Mouse (Mus musculus) liver, postnatal 0 days (tissue): Measurements from ENCODE around the gene Eif3g. TPM values are rescaled to one million over a fixed set of nuclear protein-coding genes. Genes with fewer than 3 reads are reported as not detected.

ENCODE experiments used
- ATAC-seq: fragments of 200-750 bp; cut with Nextera tagmentation; 2 replicates; pipeline ENCODE4 v1.8.0; 2017; ENCODE audit warnings: mild to moderate bottlenecking, moderate library complexity
- DNase-seq: peaks from one replicate; pipeline ENCODE4 v3.0.0-alpha.2; 2016
- H3K27ac ChIP-seq: fragments of 300-500 bp; sonication (generic); 2 replicates; pipeline ENCODE4 v1.5.1; 2014; ENCODE audit warnings: antibody characterized with exemption, moderate library complexity, mild to moderate bottlenecking, low read depth
- H3K27me3 ChIP-seq: fragments of 300-500 bp; sonication (generic); 2 replicates; pipeline ENCODE4 v1.6.1; 2014; ENCODE audit warnings: low read length, control low read depth, mixed read lengths; ENCODE audit not compliant: insufficient read depth
- H3K36me3 ChIP-seq: fragments of 300-500 bp; sonication (generic); replicated peaks from 2 replicates; pipeline ENCODE4 v1.6.1; 2014; ENCODE audit warnings: mild to moderate bottlenecking, control low read depth, low read length, moderate library complexity, mixed read lengths; ENCODE audit not compliant: insufficient read depth
- H3K4me1 ChIP-seq: fragments of 300-500 bp; sonication (generic); 2 replicates; pipeline ENCODE4 v1.6.1; 2014; ENCODE audit warnings: antibody characterized with exemption, mild to moderate bottlenecking, control low read depth; ENCODE audit not compliant: insufficient read depth
- H3K4me2 ChIP-seq: fragments of 300-500 bp; sonication (generic); 2 replicates; pipeline ENCODE4 v1.6.1; 2014; ENCODE audit warnings: low read depth, mild to moderate bottlenecking, low read length, moderate library complexity, mixed read lengths
- H3K4me3 ChIP-seq: fragments of 300-500 bp; sonication (generic); 2 replicates; pipeline ENCODE4 v1.5.1; 2014; ENCODE audit warnings: low read depth, low read length
- H3K9ac ChIP-seq: fragments of 300-500 bp; sonication (generic); replicated peaks from 2 replicates; pipeline ENCODE4 v1.6.1; 2014; ENCODE audit warnings: mild to moderate bottlenecking, moderate library complexity
- H3K9me3 ChIP-seq: fragments of 300-500 bp; sonication (generic); 2 replicates; pipeline ENCODE4 v1.6.1; 2016; ENCODE audit warnings: mild to moderate bottlenecking, control low read depth, low read length, mixed read lengths
- CTCF ChIP-seq: sonication (generic); IDR thresholded peaks from 2 replicates; pipeline ENCODE4 v1.5.1; 2016; ENCODE audit warnings: antibody characterized with exemption, low read depth
- EP300 ChIP-seq: IDR thresholded peaks from 2 replicates; pipeline ENCODE4 v1.6.1; 2016; ENCODE audit warnings: antibody characterized with exemption, low read depth, mild to moderate bottlenecking
- WGBS: fragments of 180-500 bp; shearing (Covaris S2); extraction: QIAGEN DNeasy Blood & Tissue Kit; methylation state at CpG from one replicate; pipeline ENCODE4 v1.1.7; 2014; ENCODE audit not compliant: insufficient replicate concordance; 5-methylcytosine and 5-hydroxymethylcytosine counted together
- polyA plus RNA-seq: library from polyadenylated mRNA; unstranded; fragments of >200 nt; fragmentation: Nextera tagmentation; extraction: Ambion mirVana; gene quantifications from 2 replicates; pipeline ENCODE4 v1.2.1, GENCODE M21; 2015

The Eif3g gene
- polyA plus RNA-seq, 1 experiment from 2014 or later: 128 TPM

DNA sequence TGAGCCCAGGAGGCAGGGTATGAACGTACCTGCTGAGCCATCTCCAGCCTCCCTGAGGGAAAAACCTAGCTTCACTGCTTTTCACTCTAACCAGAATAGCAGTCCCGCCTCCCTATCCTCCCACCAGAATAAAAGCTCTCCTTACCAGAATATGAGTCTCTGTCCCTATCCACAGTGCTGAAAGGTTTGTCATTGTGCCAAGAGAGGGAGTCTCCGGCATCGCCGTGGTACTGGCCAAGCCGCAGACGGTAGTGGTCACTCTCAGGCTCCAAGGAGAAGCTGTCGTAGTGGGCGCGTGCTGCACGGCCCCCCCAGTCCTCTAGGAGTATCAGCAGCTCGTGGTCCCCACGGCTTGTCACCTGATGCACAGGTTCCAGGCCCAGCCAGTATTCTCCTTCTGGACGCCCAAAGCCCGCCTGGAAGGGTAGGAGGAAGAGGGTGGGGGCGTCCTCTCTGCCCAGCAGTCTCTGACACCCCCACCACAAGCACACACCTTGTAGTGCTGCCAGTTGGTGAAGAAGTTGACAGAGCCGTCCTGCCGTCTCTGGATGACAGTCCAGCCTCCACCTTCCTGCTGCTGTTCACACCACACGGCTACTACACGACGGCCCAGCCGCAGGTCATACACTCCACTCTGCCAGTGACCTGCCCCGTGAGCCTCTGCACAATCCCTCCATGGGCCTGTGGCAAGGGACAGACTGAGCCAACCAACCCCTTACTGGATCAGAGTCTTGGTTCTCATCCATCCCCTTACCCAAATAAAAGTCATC, 23.2 kb downstream of the Eif3g start:
- Histone ChIP-seq H3K9me3 (no peaks in the 10 kb centered on the region), H3K27ac (no peak overlapping the region), H3K4me1 (0 out of 2 replicates have a peak, but pooled peaks cover 7% of the 10 kb centered on the region), H3K36me3 (peaks cover 13% of the 10 kb centered on the region), H3K9ac (no peak overlapping the region), H3K27me3 (no peaks in the 10 kb centered on the region), H3K4me3 (no peak overlapping the region), H3K4me2 (no peak overlapping the region)
- ATAC-seq (no peak), DNase-seq (no peak)
- TF ChIP-seq EP300: no peak
- TF ChIP-seq CTCF: no peak
- 76% methylated on average over 23 of the region's 23 CpGs for WGBS

- Histone ChIP-seq H3K4me2 (no peak overlapping the region), H3K9me3 (no peaks in the 10 kb centered on the region), H3K4me3 (no peak overlapping the region), H3K27ac (no peak overlapping the region), H3K27me3 (no peaks in the 10 kb centered on the region), H3K36me3 (peaks cover 16% of the 10 kb centered on the region), H3K4me1 (0 out of 2 replicates have a peak, but pooled peaks cover 7% of the 10 kb centered on the region), H3K9ac (no peak overlapping the region)
- DNase-seq: no peak
- no peak for ATAC-seq
- TF ChIP-seq CTCF (no peak), EP300 (no peak)
- 86% methylated on average over 12 of the region's 12 CpGs for WGBS
Observed at GRCm38 (mm10) chr9:20873521-20873920, 24.9 kb downstream of the Eif3g start.

DNA sequence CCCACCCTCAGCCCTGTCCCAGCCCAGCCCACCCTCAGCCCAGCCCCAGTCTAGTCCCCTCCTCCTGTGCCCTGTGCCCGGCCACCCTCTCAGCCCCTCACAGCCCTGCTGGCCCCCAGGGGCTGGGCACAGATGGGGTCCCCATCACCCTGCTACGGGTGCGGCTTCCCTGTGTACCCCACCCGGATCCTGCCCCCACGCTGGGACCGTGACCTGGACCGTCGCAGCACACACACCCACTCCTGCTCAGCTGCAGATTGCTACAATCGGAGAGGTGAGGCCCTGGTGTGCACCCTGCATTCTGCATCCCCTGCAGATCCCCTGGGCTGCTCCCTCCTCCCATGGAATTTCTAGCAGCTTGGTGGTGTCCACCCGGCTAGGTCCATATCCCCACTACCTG, 25.4 kb downstream of the Eif3g start:
- no peak for ATAC-seq

DNA sequence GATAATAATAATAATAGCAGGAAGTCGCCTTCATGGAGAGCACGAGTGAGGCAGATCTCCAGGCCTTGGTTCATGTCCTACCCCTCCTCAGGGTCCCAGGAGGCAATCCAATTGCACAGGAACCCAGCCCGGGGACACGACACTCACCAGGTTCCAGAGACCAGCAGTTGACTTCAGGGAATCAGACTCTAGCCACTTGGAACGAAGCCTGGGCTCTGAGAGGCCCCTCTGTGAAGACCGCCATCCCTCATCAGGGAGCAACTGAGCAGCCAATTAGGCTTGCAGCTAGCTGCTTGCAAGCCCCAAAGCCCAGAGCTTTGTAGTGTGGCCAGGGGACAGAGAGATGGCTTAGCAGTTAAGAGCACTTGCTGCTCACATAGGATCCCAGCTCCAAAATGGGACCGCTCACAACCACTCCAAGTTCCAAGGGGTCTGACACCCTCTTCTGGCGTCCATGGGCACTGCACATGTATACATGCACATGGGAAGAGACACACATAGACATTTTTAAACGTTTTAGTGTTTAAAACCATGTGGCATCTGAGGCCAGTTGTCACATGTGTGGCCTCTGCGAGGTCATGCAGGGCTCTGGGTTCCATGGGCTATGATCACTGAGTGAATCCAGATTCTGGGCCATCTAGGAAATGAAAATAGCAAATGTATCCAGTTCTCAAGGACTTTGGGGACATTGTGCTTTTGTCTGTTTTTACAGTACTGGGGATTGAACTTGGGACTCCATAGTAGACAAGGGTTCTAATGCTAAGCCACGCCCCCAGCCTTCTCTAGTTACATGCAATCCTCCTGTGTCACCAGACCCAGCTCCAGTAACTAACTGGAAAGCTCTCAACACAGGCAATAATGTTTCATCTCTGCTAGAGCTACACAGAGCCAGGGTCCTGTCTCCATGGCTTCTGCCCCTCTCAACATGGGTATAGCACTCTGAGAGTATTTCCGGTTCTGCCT, 27.9 kb downstream of the Eif3g start:
- DNase-seq: no peak
- H3K4me2 ChIP-seq: no peak overlapping the region
- TF ChIP-seq CTCF (peak; percentile 28; the same call in 1 of the 2 replicates), EP300 (no peak)
- 73% methylated on average over 12 of the region's 12 CpGs for WGBS
- H3K4me1 ChIP-seq: 0 out of 2 replicates have a peak, but pooled peaks cover 3% of the 10 kb centered on the region
- no peak overlapping the region for H3K9ac ChIP-seq
- no peaks in the 10 kb centered on the region for H3K9me3 ChIP-seq
- no peak overlapping the region for H3K27ac ChIP-seq
- no peak for ATAC-seq
- peaks cover 16% of the 10 kb centered on the region for H3K36me3 ChIP-seq
- H3K27me3 ChIP-seq: no peaks in the 10 kb centered on the region
- H3K4me3 ChIP-seq: no peak overlapping the region

More for the DNA sequence above, 25.4 kb downstream of the Eif3g start:
- Histone ChIP-seq H3K4me3 (no peak overlapping the region), H3K9ac (no peak overlapping the region), H3K36me3 (peaks cover 16% of the 10 kb centered on the region), H3K9me3 (no peaks in the 10 kb centered on the region), H3K27me3 (no peaks in the 10 kb centered on the region), H3K4me2 (no peak overlapping the region), H3K4me1 (0 out of 2 replicates have a peak, but pooled peaks cover 7% of the 10 kb centered on the region), H3K27ac (no peak overlapping the region)
- WGBS: 88% methylated on average over 10 of the region's 10 CpGs
- no peak for DNase-seq
- no peak for TF ChIP-seq EP300

GRCm38 (mm10) chr9:20869246-20869645, 29.2 kb downstream of the Eif3g start:
- peak overlapping the region; percentile 83 for H3K4me2 ChIP-seq
- H3K4me3 ChIP-seq: peak overlapping the region; percentile 68
- peak overlapping the region; percentile 53; the same call in 1 of the 2 replicates for H3K27ac ChIP-seq
- 0 out of 2 replicates have a peak, but pooled peaks cover 3% of the 10 kb centered on the region for H3K4me1 ChIP-seq
- H3K36me3 ChIP-seq: peaks cover 16% of the 10 kb centered on the region
- no peak for TF ChIP-seq CTCF
- TF ChIP-seq EP300: no peak
- ATAC-seq (no peak), DNase-seq (peak; percentile 28)
- WGBS: 9% methylated on average over 19 of the region's 19 CpGs
- no peaks in the 10 kb centered on the region for H3K9me3 ChIP-seq
- H3K27me3 ChIP-seq: no peaks in the 10 kb centered on the region
- peak overlapping the region; percentile 70 for H3K9ac ChIP-seq
